Mouse (Mus musculus) spleen, postnatal 14 days (tissue): ENCODE measurements around the gene Zc3h4.
A peak's percentile ranks its signal among the peaks of the same experiment; 100 is the strongest.

Experiments used
- DNase-seq, 2 experiments: peaks; one replicate each; pipeline ENCODE4 v3.0.0; 2021 to 2022; ENCODE audit warnings: low spot score in 2 of 2

Gene Zc3h4

DNA sequence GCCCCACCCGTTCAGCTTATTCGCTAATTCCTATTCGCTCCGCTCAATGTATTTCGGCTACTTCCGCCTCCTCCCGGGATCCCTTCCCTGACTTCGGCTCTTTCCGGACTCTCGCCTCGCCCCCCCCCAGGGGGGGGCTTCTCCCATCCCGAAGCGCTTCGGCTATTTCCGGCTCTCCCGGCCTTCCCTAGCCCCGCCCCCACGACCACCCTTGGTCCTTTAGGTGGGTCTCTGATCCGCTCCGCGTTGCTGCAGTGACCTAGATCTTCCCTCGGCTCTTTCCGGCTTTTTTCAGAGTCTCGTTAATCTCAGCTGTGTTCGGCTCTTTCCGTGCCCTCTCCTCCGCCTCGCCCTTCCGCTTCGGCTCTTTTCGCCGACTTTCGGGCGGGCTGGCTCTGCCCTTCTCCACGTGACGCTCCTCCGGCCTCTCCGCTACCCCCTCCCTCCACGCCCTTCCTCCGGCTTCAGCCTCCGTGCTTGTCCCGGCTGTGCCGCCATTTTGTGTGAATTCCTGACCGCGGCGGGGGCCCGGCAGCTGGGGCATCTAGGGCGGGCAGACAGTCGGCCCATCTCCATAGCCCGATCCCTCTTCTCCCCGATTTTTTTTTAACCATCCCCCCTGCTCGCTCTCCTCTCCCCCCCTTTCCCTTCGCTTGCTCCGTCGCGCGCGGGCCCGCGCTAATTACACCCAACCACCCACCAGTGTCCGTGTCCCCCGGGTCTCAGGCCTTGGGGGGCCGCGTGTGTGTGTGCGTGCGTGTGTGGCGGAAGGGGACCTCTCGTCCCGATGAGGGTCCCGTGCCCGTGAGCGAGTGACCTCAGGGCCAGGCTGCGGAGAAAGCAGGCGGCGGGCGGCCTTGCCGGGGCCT, 656 bp upstream of the Zc3h4 start:
- DNase-seq: peak; percentile 93 to 95

DNA sequence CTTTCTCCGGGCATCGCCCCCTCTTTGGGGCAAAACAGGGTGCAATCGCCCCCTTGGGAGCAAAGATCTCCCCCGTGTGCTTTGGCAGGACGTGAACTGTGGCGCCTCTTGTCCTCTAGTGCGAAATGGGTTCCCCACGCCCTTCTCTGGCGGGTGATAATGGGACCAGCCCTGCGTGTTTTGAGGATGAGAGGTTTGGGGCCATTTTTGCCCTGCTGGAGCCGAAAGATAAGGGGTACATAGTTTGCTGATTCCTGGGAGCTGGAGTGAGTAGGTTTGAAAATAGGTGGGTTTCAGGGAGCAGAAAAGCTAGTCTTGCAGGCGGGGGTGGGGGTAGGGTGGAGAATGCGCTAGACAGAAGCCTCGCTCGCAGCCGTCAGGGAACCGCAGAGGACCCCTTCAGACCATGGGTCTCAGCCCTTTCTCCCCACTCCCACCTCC, 1.3 kb downstream of the Zc3h4 start:
- DNase-seq: peak; percentile 68 to 75

DNA sequence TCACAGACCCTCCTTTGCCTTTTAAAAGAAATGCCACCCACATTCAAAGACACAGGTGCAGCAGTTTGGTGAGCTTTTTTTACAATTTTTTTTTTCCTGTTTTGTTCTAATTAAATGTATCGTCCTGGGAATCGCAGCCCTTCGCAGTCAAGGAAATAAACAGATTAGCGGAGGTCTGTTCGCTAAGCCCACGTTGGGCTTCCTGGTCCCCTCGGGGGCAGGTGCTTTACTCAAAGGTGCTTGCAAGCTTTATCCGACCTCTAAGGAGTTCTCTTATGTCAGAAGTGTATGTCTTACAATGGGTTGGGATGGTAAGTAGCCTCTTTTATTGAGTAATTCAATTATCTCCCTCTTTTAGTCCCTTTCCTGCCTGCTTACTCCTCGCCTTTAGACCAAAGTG, 1.7 kb downstream of the Zc3h4 start:
- DNase-seq: peak in 1 of 2 experiments; percentile 33

DNA sequence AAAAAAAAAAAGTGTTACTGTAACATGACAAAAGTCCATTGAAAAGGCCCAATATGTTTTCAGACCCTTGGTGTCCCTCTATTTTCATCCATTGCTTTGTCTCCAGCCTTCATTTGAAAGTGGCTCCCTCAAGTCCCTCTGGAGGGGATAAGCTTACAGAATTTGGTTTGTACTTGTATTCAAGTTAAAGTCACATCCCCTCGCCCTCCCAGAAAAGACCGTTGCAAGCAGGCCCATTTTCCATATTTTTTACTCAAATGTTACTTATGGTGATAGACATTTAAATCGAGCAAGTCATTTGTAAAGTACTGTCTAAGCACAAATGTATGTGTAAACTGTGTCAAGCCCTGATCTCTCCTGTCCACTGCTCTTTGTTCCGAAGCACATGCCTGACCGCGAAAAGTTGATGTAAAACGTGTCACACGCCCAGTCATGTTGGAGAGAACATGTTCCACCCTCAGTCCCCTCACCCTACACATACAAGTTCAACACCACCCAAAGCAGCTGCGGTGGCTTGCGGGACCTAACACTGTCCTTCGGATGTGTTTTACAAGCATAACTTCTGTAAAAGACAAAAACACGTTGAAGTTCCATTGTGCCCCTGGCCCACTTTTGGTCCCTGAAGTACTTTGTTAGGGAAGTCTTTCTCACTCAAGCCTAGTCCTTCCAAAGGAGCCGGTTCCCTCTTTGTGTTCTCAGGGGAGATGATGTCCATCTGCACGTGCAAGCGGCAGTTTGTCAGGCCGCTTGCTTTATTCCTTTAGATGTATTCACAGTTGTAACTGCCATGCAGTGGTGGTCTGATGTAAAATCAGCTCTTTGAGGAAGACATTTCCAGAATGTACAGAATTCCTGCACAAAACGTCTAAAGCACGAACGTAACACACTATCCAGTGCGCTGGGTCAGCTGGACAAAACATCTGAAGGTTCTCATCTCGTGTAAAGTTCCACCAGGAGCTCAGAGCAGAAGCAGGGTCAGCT, 2.5 kb downstream of the Zc3h4 start:
- peak; percentile 34 to 41 for DNase-seq

DNA sequence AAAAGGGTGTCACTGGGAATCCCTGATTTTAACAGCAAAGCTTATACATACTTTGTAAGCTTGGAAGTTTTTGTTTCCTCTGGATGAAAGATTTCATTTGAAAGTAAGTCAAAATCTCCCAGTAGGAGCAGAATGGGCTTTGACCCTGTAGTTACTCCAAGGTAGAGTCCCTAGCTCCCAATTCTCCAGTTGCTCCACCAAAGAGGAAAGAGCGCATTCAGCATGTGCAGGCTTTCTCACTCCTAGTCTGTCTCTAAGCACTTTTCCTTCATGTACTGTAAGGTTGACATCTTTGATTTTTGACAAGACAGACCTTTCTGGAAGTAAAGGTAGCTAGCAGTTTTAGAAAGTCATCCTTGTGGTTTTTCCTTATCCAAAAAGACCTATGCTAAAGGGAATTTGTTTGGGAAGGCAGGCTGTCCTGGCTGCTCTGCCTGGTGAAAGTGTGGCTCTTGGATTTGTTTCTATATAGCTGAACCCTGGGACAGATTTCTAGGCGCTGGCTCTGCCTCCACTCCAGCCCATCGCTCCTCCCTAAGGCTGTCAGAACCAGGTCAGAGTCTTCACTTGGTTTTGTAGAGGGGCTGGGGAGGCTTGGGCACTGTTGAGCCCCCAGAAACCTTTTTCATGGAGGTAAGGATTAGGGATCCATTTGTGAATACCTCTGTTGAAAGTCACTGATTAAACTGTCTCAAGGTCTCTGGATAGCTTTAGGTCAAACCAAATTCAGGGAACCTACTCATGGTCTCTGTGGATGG, 3.8 kb downstream of the Zc3h4 start:
- no peak for DNase-seq

DNA sequence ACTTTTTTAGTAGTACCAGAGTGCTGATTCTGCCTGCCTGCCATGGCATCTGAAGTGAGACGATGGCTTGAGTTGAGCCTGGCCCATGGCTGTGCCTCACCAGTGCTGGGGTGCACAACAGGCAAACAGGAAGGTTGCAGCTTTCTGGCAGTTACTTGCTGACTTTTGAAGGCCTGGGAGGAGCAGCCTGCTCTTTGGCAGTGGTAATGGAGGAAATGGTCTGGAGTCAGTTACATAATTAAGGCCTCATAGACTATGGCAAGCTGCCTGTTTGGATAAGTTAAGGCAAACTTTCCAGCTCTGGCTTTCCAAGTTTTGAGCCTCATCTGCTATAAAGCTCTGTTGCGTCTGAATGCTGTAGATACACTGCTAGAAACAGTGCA, 4.4 kb downstream of the Zc3h4 start:
- peak in 1 of 2 experiments; percentile 26 for DNase-seq

DNA sequence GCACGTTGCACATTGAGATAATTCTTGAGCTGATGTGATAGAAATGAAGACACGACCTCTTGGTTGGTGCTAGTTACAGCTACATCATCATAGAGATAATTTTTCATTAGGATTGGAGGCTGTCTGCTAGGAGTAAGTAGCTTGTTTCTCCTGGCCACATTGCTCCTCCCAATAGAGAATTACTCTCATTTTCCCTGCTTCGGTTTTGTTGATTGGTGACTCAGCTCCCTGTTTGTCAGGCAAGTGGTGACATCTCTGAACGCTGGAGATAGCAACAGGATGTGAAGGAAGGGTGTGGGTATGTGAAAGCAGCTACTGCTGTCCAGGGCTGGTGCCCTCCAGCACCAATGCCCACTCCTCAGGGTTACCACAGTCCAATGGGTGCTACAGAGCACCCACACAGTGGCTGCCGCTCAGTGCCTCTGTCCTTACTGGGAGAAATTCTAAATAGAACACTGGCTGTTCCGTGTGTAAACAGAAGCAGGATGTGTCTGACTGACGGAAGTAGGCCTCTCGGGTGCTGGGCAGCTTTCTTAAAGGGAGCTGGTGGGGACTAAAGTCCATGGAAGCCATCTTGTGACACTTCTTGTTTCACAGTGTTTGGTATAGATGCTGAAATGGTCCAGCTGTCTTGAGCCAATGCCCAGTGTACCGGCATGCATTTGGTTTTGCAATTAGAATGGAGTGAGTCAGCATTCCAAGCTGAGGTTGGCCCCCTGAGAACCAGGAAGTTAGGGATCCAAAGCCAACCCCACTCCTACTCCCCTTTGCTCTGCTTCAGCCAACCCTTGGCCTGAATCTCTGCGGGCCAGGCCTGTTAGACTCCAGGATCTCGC, 5.0 kb downstream of the Zc3h4 start:
- peak; percentile 30 to 37 for DNase-seq

DNA sequence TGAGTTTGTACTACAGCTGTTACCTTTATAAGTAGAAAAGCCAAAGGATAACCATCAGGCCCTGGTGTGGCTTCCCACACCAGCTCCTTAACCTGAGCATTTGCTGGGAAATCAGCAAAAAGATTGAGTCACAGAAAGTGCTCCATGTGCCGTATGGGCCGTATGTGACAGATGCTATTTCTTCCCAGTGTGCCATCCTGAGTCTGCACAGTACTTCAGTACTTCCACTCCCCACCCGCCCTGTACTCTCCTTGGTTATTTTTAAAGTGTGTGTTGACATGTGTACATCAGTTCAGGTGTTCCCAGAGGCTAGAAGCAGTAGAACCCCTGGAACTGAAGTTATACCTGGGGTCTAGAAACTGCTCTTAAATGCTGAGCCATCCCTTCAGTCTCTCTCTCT, 6.3 kb downstream of the Zc3h4 start:
- DNase-seq: no peak

DNA sequence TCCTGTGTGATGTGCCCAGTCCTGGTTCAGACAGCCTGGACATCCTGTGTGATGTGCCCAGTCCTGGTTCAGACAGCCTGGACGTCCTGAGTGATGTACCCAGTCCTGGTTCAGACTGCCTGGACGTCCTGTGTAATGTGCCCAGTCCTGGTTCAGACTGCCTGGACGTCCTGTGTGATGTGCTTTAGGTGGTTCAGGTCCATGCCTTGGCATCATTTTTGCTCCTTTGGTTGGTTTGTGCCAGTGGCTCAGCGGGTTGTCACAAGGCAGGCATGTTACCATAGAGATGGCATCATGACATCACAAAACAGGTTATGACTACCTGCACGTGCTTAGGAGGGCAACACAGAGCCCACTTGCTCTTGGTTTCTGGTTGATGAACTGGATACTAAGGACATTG, 10.4 kb downstream of the Zc3h4 start:
- no peak for DNase-seq

DNA sequence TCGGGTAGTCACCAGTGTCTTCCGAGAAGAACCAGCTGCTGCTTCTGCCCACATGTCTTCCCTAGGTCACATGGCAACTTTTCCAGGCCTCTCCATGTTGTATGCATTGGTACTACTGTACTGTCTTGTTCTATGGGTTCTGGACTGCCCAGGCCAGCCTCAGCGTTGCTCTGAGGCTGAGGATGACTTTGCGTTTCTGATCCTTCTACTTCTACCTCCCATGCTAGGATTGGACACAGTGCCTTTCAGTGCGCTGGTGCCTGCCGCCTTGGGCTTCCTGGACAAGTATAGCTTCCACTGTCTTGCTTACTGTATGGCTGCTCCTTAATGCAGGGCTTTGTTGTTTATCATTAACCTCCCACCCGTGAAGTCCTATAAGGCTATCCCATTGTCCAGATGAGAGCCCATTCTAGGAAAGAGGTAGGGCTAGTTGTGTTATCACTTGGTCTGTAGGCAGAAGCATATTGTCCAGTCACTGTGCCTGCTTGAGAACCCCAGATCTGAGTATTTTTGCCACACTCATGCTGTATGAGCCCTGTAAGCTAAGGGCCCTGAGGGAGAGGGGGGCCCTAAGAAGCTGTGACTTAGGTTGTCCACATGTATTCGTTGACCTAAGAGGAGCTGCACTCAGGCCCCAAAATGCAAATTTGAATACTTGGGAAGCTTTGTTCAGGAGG, 11.6 kb downstream of the Zc3h4 start:
- no peak for DNase-seq

DNA sequence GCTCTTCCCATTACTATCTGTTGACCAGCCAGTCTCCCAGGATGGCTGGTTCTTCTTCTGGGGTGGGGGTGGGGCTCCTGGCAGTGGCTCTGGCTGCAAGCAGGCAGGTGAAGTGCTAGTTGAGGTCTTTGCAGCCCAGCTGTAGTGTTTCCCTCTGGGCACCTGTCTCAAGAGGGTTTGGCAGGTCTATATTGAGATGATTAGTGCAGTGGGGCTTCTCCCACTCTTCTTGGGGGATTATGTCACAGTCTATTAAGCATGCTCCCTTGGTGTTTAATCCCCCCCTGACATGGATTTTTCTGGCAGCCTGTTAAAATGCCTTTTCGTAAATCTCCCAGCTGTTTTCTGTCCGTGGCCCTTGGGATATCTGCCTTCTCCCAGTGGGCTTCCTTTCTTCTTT, 12.2 kb downstream of the Zc3h4 start:
- no peak for DNase-seq

DNA sequence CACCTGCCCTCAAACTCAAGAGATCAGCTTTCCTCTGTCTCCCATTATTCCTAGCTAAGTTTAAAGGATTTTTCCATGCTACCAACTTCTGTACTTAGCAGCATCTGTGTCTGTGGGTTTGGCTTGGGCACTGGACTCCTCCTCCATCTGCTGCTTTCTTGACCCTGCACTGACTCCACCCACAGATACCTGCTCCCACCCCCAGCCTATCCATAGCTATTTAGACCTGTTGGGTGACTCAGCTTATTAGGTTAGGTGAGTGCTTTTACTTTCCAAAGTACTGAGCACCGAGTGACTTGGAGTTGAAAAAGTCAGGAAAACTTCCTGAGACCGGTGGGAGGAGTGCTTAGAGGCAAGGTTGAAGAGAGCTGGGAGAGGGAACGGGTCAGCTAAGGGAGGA, 14.7 kb downstream of the Zc3h4 start:
- no peak for DNase-seq

DNA sequence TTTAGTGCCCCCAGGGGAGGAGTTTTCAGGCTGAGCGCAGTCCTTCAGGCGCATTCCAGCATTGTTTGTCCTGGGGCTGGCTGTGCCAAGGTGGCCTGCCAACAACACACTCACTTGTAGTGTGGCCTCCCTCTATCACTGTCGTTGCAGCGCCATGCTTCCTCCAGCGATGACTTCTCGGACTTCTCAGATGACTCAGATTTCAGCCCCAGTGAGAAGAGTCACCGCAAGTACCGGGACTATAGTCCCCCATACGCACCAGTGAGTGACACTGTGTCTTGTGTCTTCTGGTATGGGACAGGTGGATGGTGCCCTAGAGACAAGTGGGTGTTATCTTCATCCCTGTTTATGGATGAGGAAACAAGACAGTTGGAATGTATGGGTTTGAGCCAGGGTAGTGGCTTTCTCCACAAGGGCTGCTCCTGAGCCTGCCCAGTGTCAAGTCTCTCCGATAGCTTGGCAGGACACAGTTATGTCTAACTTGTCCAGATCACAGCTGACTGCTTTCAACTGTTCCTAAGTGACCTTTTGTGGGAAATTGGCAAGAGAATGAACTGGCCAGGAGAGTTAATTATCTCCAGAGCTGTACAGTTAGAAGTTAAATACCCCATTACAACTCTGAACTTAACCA, 16.5 kb downstream of the Zc3h4 start:
- DNase-seq: no peak

DNA sequence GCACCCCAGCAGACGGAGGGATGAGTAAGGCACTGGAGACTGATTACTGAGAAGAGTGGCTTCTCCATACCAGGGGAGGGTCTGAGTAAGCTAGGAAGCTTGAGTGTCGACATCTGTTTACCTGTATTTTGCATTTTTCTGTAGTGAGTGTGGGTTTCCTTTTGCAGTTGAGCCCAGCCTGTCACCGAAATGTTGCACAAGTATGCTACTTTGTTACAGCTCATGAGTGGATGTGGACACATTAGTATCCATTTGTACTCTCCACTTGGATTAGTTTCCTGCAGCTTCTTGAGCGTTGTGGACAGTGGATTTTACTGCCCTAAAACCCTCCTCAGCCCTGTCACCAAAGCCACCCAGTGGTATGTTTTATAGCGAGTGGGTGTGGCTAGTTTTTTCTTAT, 18.0 kb downstream of the Zc3h4 start:
- DNase-seq: no peak

DNA sequence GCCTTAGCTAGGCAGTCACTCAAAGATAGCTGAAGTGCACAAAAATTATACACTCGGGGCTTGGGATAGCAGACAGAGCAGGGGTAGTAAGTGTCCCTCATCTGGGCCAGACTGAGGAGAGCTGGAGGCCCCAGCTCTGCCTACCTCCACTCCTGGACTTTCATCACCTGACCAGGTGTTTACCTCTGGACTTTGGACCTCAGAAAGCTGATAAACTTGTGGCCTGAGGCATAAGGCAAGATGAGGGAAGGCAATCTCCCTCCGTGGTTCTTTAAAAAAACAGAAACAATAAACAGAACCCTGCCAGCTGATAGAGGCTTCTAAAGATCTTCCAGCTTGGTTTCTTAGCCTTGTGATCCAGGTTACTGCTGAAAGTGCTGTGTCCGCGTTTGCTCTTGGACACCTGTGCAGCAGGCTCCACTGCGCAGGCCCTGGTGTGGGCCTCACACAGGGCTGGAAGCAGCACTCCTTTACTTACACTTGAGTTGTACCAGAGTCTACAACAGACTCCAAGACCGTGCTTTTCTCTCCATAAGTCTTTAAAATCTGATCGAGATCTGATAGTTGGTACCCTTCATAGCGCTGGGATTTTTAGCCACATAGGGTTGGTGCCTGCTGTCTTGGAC, 19.9 kb downstream of the Zc3h4 start:
- no peak for DNase-seq

DNA sequence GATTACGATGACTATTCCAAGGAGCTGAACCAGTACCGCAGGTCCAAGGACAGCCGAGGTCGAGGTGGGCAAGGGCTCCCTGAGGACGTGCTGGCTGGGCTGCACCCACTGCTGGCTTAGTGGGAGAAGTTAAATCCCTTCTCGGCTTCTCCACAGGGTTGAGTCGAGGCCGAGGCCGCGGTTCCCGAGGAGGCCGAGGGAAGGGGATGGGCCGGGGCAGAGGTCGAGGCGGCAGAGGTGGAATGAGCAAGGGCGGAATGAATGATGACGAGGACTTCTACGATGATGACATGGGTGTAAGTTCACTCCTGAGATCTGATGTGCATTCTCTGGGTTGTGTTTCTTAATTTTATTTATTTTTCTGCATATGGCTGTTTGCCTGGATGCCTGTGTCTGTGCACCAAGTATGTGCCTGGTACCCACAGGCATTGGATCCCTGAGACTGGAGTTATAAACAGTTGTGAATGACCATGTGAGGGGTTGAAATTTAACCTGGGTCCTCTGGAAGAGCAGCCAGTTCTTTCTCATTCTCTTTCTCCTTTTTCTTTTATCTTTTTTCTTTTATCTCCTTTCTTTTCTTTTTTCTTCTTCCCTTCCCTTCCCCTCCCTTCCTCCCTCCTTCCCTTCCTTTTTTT, 21.6 kb downstream of the Zc3h4 start:
- DNase-seq: no peak

DNA sequence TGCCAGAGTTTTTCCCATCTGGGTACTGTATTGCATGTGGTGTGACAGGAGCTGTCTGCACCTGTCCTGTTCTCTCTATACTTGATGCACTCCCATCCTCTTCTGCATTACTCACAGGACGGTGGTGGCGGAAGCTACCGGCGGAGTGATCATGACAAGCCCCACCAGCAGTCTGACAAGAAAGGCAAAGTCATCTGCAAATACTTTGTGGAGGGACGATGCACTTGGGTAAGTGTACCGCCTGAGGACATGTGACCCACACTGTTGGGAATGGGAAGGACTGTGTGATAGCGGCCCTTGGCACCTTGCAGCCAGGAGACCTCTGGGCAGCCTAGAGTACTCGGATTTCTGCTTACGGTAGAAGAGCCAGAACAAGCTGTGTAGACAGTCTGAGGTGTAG, 23.0 kb downstream of the Zc3h4 start:
- DNase-seq: no peak

DNA sequence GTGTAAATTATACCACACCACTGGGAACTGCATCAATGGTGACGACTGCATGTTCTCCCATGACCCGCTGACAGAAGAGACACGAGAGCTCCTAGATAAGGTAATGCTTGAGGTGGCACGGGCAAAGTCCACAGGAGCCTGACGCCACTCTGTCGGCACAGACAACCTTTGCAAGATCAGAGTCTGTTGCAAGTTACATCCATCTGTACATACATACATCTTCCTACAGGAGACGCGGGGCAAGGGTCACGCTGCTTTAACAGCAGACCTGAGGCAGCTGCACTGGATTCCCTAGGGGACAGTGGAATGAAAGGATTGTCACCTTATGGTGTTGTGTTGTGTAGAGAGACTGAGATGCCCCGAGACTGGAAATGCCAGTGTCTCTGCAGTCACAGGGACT, 25.0 kb downstream of the Zc3h4 start:
- no peak for DNase-seq

DNA sequence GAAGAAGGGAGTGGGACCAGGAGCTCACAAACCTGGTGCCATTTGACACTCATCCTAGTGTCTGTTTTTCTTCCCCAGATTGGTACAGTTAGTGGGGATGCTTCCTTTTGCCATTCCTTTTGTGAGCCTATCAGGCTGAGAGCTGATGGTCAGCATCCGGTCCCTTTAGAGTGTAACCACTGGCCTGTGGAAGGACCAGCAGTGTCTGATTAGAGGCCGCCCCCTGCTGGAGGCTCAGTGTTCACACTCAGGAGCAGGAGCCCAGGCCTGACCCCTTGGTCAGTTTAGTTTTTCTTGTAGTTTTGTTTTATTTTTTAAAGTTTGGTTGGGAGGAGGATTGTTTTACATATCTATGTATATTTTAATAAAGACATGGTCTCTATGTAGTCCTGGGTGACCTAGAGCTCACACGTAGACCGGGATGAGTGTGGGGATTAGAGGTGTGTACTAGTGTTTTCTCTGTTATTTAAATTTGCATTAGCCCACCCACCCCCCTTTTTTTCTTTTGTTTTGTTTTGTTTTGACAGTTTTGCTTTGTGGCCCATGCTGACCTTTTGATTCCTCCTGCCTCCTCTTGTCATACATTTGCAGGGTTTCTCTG, 25.5 kb downstream of the Zc3h4 start:
- peak; percentile 68 to 79 for DNase-seq
